Mouse (Mus musculus) kidney, adult 18-20 months (tissue): ENCODE results near the gene Srsf3.
"Not testable (repeated sequence)": the region's sequence is repeated elsewhere in the genome, so short reads cannot be mapped to it uniquely, and the experiment has no call there.

Experiments used
- DNase-seq: peaks from one replicate; pipeline ENCODE4 v3.0.0; 2021

Srsf3 gene

GRCm38 (mm10) chr17:29019391-29019790 is 13.0 kb upstream of the Srsf3 start:
- no peak for DNase-seq

DNA sequence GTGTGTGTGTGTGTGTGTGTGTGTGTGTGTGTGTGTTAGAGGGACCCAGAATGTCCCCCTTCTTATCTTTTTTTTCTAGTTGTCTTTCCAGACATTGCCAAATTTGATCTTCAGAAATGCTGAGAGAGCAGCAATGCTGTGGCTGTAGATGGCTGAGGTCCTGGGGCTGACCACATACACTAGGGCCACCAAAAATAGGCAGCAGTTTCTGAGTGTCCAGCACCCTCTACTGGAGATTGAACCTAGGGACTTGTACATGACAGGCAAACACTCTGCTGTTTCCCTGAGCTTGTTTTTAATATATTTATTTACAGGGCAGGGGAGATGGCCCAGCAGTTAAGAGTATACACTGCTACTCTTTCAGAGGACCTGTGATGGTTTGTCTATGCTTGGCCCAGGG is 12.0 kb upstream of the Srsf3 start:
- DNase-seq = no peak

GRCm38 (mm10) chr17:29022230-29022819 is 10.1 kb upstream of the Srsf3 start:
- no peak for DNase-seq

DNA sequence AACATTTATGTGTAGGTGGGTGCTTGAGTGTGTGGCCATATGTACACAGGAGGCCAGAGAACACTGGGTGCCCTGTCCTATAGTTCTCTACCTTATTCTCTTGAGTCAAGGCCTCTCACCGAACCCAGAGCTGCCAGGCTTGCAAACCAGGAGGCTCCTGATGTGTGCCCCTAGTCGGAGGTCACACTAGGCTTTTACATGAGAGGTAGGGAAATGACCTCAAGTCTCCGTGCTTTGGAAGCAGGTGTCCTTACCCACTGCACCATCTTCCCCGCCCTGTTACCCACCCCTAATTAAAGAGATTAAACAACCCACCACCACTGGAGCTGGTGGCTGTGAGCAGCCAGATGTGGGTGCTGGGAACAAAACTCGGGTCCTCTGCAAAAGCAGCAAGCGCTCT is 9.1 kb upstream of the Srsf3 start:
- no peak for DNase-seq

- no peak for DNase-seq
These were observed 8.2 kb upstream of the Srsf3 start for GRCm38 (mm10) chr17:29024047-29024892.

- no peak for DNase-seq
These were observed 7.4 kb upstream of the Srsf3 start for GRCm38 (mm10) chr17:29024896-29025565.

DNA sequence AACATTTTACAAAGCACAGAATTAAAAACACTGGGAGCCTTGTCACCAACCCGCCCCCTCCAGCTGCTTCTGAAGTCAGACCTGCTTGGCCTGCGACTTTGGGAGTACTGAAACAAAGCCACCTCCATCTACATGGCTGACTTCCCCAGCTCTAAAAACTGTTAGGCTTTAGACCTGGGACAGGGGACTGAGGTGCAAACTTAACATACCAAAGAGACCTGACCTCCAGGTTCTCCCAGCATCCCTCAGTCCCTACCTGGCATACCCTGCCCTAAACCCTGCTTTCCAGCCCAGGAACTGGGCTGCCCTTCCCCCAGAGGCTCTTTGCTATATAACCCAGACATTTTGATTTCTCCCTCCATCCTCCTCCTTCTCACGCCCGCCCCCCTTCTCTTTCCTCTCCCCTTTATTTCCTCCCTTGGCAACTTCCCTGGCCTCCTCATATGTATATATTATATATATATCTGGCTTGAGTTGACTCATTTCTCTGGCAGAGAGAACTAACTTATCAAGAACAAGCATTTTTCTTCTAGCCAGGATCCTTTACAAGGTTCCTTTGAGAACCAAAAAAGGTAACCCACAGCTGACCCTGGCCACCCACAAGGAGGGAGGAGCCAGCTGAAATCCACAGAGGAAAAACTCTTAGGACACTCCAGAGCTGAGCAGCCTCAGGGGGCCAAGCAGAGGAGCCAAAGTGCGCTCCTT is 5.6 kb upstream of the Srsf3 start:
- DNase-seq = no peak

DNA sequence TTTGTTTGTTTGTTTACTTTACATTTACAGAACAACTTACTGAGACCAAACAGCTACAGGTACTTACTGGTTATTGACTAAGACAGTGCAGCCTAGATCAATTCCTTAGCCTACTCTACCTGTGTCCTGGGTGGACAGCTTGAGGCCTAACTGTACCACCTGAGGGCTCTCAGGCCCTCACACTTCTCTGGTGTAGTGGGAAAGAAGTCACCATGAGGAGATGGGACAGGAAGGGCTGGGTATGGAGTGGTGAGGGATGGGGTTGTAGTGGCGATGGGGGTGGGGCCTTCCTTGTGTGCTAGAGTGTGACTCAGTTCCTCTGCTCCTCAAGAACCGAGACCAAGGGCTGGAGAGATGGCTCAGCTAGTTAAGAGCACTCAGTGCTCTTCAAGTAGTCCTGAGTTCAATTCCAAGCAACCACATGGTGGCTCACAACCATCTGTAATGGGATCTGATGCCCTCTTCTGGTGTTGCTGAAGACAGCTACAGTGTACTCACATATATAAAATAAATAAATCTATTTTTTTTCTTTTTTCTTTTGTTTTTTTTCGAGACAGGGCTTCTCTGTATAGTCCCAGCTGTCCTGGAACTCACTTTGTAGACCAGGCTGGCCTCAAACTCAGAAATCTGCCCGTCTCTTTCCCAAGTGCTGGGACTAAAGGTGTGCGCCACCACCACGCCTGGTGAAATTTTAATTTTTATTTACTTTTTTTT is 1.9 kb upstream of the Srsf3 start:
- DNase-seq = no peak

DNA sequence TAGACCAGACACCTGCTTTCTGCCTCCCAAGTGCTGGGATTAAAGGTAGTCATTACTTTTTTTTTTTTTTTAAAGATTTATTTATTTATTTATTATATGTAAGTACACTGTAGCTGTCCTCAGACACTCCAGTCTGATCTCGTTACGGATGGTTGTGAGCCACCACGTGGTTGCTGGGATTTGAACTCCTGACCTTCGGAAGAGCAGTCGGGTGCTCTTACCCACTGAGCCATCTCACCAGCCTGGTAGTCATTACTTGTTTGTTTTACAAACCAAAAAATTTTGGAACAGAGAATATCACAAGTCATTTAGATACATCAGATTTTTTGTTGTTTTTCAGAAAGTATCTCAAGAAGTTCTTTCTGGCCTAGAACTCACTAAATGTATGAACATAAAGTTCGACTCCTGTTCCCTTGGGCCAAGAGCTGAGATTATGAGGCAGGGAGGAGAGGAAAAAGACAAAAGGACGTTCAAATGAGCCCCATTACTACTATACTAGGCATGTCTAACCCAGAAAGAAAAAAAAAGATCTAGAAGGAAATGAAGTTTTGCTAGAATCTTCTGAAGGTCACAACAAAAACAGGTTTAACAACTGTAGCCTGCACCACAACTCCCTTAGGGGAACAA is 1.2 kb upstream of the Srsf3 start:
- not testable (repeated sequence) for DNase-seq

- no peak for DNase-seq
These were observed 606 bp upstream of the Srsf3 start for GRCm38 (mm10) chr17:29031771-29032273.

DNA sequence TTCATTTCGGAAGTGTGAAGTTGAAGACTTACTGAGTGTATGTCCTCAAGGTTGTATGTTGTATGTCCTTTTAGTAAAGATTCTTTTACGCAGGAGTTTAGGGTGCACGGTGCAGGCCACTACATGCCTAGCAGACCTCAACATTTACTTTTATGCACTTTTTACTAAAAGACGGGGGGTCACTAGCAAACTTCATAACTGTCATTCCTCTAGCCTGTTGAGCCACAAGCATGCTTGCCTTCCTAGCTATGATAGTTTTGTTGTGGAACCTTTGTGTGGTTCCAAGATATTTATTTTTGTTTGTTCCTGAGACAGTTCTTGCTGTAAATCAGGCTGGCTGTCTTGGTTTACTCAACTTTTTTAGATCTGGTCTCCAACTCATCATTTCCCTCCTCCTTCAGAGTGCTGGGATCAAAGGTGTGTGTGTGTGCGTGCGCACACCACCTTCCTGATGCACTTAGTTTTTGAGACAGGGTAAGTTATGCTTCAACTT is 1.2 kb downstream of the Srsf3 start:
- DNase-seq = no peak

- no peak for DNase-seq
These were observed 1.8 kb downstream of the Srsf3 start for GRCm38 (mm10) chr17:29034264-29034663.

GRCm38 (mm10) chr17:29035506-29035905 is 3.1 kb downstream of the Srsf3 start:
- DNase-seq = no peak

GRCm38 (mm10) chr17:29039351-29039750 is 6.9 kb downstream of the Srsf3 start:
- DNase-seq = no peak

DNA sequence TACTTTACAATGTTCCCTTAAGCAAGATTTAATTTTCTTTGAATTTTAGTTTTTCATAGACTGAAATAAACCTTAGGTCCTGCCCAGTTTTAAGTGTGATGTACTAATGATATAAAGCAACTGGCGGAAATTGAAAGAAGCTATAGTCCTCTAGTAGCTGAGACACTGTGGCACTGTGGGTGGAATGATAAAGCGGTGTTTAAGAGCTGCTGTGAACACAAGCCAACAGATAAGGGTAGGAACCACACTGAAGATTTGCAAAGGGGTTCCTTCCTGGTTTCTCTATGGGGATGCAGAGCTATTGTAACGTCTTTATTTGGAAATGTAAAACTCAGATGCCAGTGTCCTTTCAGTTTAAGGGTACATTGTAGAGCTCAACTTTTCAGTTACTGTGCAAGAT is 9.2 kb downstream of the Srsf3 start:
- DNase-seq = not testable (repeated sequence)

DNA sequence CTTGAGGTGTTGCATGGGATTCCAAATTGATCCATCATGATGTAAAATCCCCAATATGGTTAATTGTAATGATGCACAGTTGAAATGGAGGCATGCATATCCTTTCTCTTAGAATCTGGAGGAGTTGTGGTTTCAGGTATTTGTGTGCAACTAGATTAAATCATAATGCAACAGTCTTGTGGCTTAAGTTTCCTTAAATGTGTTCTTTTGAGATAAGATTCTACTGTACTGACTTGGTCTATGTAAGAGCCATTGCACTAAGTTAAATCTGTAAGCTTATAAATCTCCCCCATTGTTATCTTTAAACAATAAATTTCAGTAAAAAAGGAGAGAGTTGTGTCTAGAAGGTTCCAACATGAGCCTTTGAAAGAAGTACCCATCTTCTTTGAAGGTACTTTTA is 10.1 kb downstream of the Srsf3 start:
- no peak for DNase-seq

GRCm38 (mm10) chr17:29043583-29043982 is 11.2 kb downstream of the Srsf3 start:
- DNase-seq = no peak

DNA sequence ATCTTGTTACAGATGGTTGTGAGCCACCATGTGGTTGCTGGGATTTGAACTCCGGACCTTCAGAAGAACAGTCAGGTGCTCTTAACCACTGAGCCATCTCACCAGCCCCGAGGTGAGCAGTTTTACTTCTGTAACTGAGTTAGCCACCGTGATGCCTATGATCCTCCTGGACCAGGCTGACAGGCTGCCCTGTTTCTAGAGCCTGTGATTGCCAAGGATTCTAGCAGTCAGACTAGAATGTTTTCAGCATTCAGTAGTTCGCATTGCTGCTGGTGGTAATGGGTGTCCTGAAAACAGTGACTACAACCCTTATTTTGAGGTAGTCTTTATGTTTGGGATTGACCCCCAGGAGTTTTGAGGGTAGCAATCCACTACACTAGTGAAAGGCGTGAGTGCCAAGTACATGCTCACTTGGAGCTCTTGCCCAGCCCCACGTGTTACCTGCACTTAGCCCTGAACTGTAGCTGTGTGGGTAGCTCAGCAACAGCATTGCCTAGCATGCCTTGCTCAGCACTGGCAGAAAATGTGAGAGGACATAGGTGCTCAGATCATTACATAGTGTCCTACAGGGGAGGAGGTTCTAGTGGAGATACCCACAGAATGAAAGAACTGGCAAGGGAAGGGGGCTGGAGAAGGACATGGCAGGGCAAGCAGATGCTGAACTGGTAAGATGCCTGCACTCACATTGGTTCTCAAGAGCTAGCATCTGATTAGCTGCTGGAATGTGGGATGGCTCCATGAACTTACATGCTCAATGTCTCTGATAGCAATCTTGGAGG is 11.9 kb downstream of the Srsf3 start:
- DNase-seq = no peak

DNA sequence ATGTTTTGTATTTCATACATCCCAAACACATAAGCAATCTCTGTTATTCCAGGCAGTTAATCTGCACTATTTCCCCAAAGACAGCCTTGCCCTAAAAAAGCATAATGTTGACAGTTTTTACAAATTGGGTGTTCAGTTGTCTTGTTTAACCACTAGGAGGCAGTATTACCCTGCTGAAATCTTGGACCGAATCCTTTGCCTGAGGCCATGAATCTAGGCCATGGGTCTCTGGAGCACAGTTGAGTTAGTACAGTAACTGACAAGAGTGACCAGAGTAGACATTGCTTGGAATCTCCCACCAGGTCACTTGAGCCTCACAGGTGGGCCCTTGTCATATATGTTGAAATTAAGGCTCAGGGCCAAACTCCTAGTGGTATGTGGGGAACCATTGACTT is 12.5 kb downstream of the Srsf3 start:
- DNase-seq = no peak

- DNase-seq = peak; percentile 79
These were observed 13.5 kb downstream of the Srsf3 start for GRCm38 (mm10) chr17:29045741-29046530.
